Mouse (Mus musculus) kidney, adult 2 months (tissue): Measurements from ENCODE around the gene Rpn1.
"Not testable (repeated sequence)": the region's sequence is repeated elsewhere in the genome, so short reads cannot be mapped to it uniquely, and the experiment has no call there.

ENCODE experiments used
- CTCF ChIP-seq: fragments of 200-500 bp; conservative IDR thresholded peaks from 2 replicates; pipeline ENCODE4 v1.5.1; 2011; ENCODE audit warnings: low read depth, mild to moderate bottlenecking, control low read depth, low read length, moderate library complexity, mixed read lengths; ENCODE audit not compliant: insufficient read depth, insufficient read length
- POLR2A ChIP-seq: fragments of 200-500 bp; IDR thresholded peaks from one replicate; pipeline ENCODE4 v1.6.1; 2011; ENCODE audit warnings: low read depth, low read length, control low read depth

- not testable (repeated sequence) for TF ChIP-seq CTCF, POLR2A
Observed at GRCm38 (mm10) chr6:88125815-88126214, 41.5 kb downstream of the Rpn1 start.
